Mouse (Mus musculus): ENCODE results near the gene D10Wsu102e. TPM values are rescaled to one million over a fixed set of nuclear protein-coding genes. Genes with fewer than 3 reads are reported as not detected.

D10Wsu102e gene
- polyA plus RNA-seq, 1 experiment, result 0.50 TPM

- no peak overlapping the region for H3ac ChIP-seq (ENCODE audit: control insufficient read depth, insufficient read length)
- peaks cover 20% of the 10 kb centered on the region for H3K79me2 ChIP-seq (ENCODE audit: control insufficient read depth, insufficient read depth)
- no peaks in the 10 kb centered on the region for H3K36me3 ChIP-seq (ENCODE audit: control insufficient read depth, insufficient read depth)
- TF ChIP-seq MYOG (IDR thresholded peaks at IDR 0.05; ENCODE audit: control insufficient read depth in 1 of 3, insufficient read depth in 1 of 3, insufficient read length in 2 of 3, low read depth in 2 of 3), result no peak
- TF ChIP-seq CEBPB (IDR thresholded peaks at IDR 0.05; ENCODE audit: insufficient read depth, poor library complexity, severe bottlenecking), result 0 out of 2 replicates have a peak, but pooled peaks have one; percentile 29
- H3K4me3 ChIP-seq, result no peak overlapping the region
- no peaks in the 10 kb centered on the region for H3K27me3 ChIP-seq (ENCODE audit: control insufficient read depth, insufficient read depth, insufficient read length)
- peak overlapping the region; percentile 48 for H3K4me2 ChIP-seq (ENCODE audit: low read depth)
Measured at GRCm38 (mm10) chr10:83320870-83321269, 39.2 kb upstream of the D10Wsu102e start.

DNA sequence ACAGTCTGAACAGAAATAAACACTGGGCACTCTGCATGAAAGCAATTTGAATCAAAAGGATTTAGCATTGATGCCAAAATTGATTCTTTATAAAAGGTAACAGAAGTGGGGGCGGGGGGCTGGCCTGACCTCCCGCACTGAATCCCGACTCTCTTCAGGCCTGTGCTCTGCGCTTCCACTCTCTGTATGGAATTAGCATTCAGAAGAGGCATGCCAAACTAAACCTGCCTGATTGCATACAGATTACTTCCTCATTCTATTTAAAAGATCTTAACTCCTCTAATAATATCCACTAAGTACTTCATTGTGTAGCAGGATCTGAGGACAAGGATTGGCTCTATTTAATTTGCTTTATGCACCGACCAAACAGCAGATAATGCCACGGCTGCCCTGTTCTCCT lies 38.5 kb upstream of the D10Wsu102e start:
- Histone ChIP-seq H3K36me3 (ENCODE audit: control insufficient read depth, insufficient read depth) (no peaks in the 10 kb centered on the region), H3K4me3 (no peak overlapping the region), H3K27me3 (ENCODE audit: control insufficient read depth, insufficient read depth, insufficient read length) (no peaks in the 10 kb centered on the region), H3ac (ENCODE audit: control insufficient read depth, insufficient read length) (no peak overlapping the region), H3K4me2 (ENCODE audit: low read depth) (peak overlapping the region; percentile 48), H3K79me2 (ENCODE audit: control insufficient read depth, insufficient read depth) (peaks cover 20% of the 10 kb centered on the region)
- TF ChIP-seq TCF3 (IDR thresholded peaks at IDR 0.05; ENCODE audit: insufficient read length, low read depth) (no peak), E2F4 (IDR thresholded peaks at IDR 0.05; ENCODE audit: insufficient read depth) (no peak), USF1 (IDR thresholded peaks at IDR 0.05; ENCODE audit: low read depth) (no peak), MYOG (IDR thresholded peaks at IDR 0.05; ENCODE audit: control insufficient read depth in 1 of 3, insufficient read depth in 1 of 3, insufficient read length in 2 of 3, low read depth in 2 of 3) (no peak), POLR2A (IDR thresholded peaks at IDR 0.05; ENCODE audit: insufficient read length, low read depth) (no peak), MYOD1 (IDR thresholded peaks at IDR 0.05; ENCODE audit: control insufficient read depth in 1 of 3, insufficient read length in 2 of 3, low read depth in 2 of 3) (no peak), REST (IDR thresholded peaks at IDR 0.05; ENCODE audit: insufficient read depth, insufficient read length) (no peak), CEBPB (IDR thresholded peaks at IDR 0.05; ENCODE audit: insufficient read depth, poor library complexity, severe bottlenecking) (no peak), TCF12 (IDR thresholded peaks at IDR 0.05; ENCODE audit: insufficient read depth, poor library complexity, severe bottlenecking) (no peak), MAX (IDR thresholded peaks at IDR 0.05; ENCODE audit: low read depth) (no peak), SRF (IDR thresholded peaks at IDR 0.05; ENCODE audit: control insufficient read depth, insufficient read length, low read depth) (no peak), POLR2AphosphoS2 (IDR thresholded peaks at IDR 0.05; ENCODE audit: insufficient read length, low read depth) (no peak)

- no peaks in the 10 kb centered on the region for H3K36me3 ChIP-seq (ENCODE audit: control insufficient read depth, insufficient read depth)
- no peak overlapping the region for H3K4me2 ChIP-seq (ENCODE audit: low read depth)
- H3ac ChIP-seq (ENCODE audit: control insufficient read depth, insufficient read length), result no peak overlapping the region
- no peak overlapping the region for H3K4me3 ChIP-seq
- H3K79me2 ChIP-seq (ENCODE audit: control insufficient read depth, insufficient read depth), result peaks cover 20% of the 10 kb centered on the region
- TF ChIP-seq MYOG (IDR thresholded peaks at IDR 0.05; ENCODE audit: control insufficient read depth in 1 of 3, insufficient read depth in 1 of 3, insufficient read length in 2 of 3, low read depth in 2 of 3) (no peak), TCF12 (IDR thresholded peaks at IDR 0.05; ENCODE audit: insufficient read depth, poor library complexity, severe bottlenecking) (no peak), TCF3 (IDR thresholded peaks at IDR 0.05; ENCODE audit: insufficient read length, low read depth) (no peak)
- no peaks in the 10 kb centered on the region for H3K27me3 ChIP-seq (ENCODE audit: control insufficient read depth, insufficient read depth, insufficient read length)
Measured at GRCm38 (mm10) chr10:83322551-83323100, 37.4 kb upstream of the D10Wsu102e start.

GRCm38 (mm10) chr10:83324871-83325270 lies 35.1 kb upstream of the D10Wsu102e start:
- Histone ChIP-seq H3K4me3 (no peak overlapping the region), H3K27me3 (ENCODE audit: control insufficient read depth, insufficient read depth, insufficient read length) (no peaks in the 10 kb centered on the region)
- no peak for TF ChIP-seq TCF12 (IDR thresholded peaks at IDR 0.05; ENCODE audit: insufficient read depth, poor library complexity, severe bottlenecking)

DNA sequence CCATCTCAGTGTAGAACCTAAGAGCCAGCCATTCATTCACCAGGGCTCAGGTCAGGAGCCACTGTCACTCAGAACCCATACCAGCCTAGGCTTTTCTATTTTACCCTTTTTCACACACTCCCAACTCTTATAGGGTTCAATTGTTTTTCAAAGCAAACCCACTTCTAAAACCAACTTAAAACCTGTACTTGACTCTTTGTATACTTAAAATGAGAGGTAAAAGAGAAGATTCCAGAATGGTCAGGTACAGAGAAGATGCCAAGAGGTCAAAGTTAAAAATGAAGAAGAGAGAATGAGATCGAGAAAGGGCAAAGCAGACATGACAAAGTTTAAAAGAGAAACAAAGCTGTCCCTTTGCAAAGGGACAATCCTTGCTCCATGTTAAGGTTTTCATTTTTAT lies 34.1 kb upstream of the D10Wsu102e start:
- no peak overlapping the region for H3K4me3 ChIP-seq
- no peak for TF ChIP-seq TCF3 (IDR thresholded peaks at IDR 0.05; ENCODE audit: insufficient read length, low read depth)
- no peak for TF ChIP-seq MAX (IDR thresholded peaks at IDR 0.05; ENCODE audit: low read depth)
- no peak for TF ChIP-seq MYOD1 (IDR thresholded peaks at IDR 0.05; ENCODE audit: control insufficient read depth in 1 of 3, insufficient read length in 2 of 3, low read depth in 2 of 3)
- TF ChIP-seq E2F4 (IDR thresholded peaks at IDR 0.05; ENCODE audit: insufficient read depth), result no peak
- no peak for TF ChIP-seq SRF (IDR thresholded peaks at IDR 0.05; ENCODE audit: control insufficient read depth, insufficient read length, low read depth)
- TF ChIP-seq CEBPB (IDR thresholded peaks at IDR 0.05; ENCODE audit: insufficient read depth, poor library complexity, severe bottlenecking), result no peak
- TF ChIP-seq MYOG (IDR thresholded peaks at IDR 0.05; ENCODE audit: control insufficient read depth in 1 of 3, insufficient read depth in 1 of 3, insufficient read length in 2 of 3, low read depth in 2 of 3), result no peak
- no peak for TF ChIP-seq TCF12 (IDR thresholded peaks at IDR 0.05; ENCODE audit: insufficient read depth, poor library complexity, severe bottlenecking)
- no peak for TF ChIP-seq POLR2AphosphoS2 (IDR thresholded peaks at IDR 0.05; ENCODE audit: insufficient read length, low read depth)
- TF ChIP-seq REST (IDR thresholded peaks at IDR 0.05; ENCODE audit: insufficient read depth, insufficient read length), result no peak
- TF ChIP-seq POLR2A (IDR thresholded peaks at IDR 0.05; ENCODE audit: insufficient read length, low read depth), result no peak
- no peak for TF ChIP-seq USF1 (IDR thresholded peaks at IDR 0.05; ENCODE audit: low read depth)
- no peaks in the 10 kb centered on the region for H3K27me3 ChIP-seq (ENCODE audit: control insufficient read depth, insufficient read depth, insufficient read length)
- H3ac ChIP-seq (ENCODE audit: control insufficient read depth, insufficient read length), result no peak overlapping the region
- H3K79me2 ChIP-seq (ENCODE audit: control insufficient read depth, insufficient read depth), result peaks cover 13% of the 10 kb centered on the region
- no peak overlapping the region for H3K4me2 ChIP-seq (ENCODE audit: low read depth)
- no peaks in the 10 kb centered on the region for H3K36me3 ChIP-seq (ENCODE audit: control insufficient read depth, insufficient read depth)

More at GRCm38 (mm10) chr10:83324871-83325270, 35.1 kb upstream of the D10Wsu102e start:
- H3K4me2 ChIP-seq (ENCODE audit: low read depth), result no peak overlapping the region
- H3ac ChIP-seq (ENCODE audit: control insufficient read depth, insufficient read length), result no peak overlapping the region
- peaks cover 16% of the 10 kb centered on the region for H3K79me2 ChIP-seq (ENCODE audit: control insufficient read depth, insufficient read depth)
- H3K36me3 ChIP-seq (ENCODE audit: control insufficient read depth, insufficient read depth), result no peaks in the 10 kb centered on the region
